Mouse (Mus musculus) induced T-regulatory cell, adult 2 months (primary cell): ENCODE measurements around the gene Ctf2.
"Not testable (repeated sequence)": the region's sequence is repeated elsewhere in the genome, so short reads cannot be mapped to it uniquely, and the experiment has no call there.

Source experiments
- DNase-seq: peaks from one replicate; pipeline ENCODE4 v3.0.0-alpha.2; 2012; ENCODE audit warnings: low read depth

Ctf2 gene

GRCm38 (mm10) chr7:127712461-127713385 lies 19.2 kb downstream of the Ctf2 start, which contains the start of gene Ctf1:
TSS of gene Ctf1 (plus strand) at chr7:127712736.
- peak; percentile 65 for DNase-seq

- DNase-seq = no peak
Measured at GRCm38 (mm10) chr7:127711456-127711855, 20.5 kb downstream of the Ctf2 start.

- DNase-seq = no peak
Measured at GRCm38 (mm10) chr7:127711031-127711430, 20.9 kb downstream of the Ctf2 start.

- DNase-seq = no peak
Measured at GRCm38 (mm10) chr7:127709261-127709979, 22.5 kb downstream of the Ctf2 start.

- peak; percentile 86 for DNase-seq
Measured at GRCm38 (mm10) chr7:127708207-127709078, 23.5 kb downstream of the Ctf2 start, which contains the start of gene Bcl7c. TSS of gene Bcl7c (minus strand) at chr7:127708933.

GRCm38 (mm10) chr7:127707957-127708206 lies 24.1 kb downstream of the Ctf2 start:
- DNase-seq = no peak

GRCm38 (mm10) chr7:127707045-127707956 lies 24.7 kb downstream of the Ctf2 start:
- no peak for DNase-seq

GRCm38 (mm10) chr7:127705706-127706105 lies 26.3 kb downstream of the Ctf2 start:
- no peak for DNase-seq

- DNase-seq = no peak
Measured at GRCm38 (mm10) chr7:127704598-127704997, 27.4 kb downstream of the Ctf2 start.

GRCm38 (mm10) chr7:127703561-127704178 lies 28.3 kb downstream of the Ctf2 start:
- DNase-seq = no peak

GRCm38 (mm10) chr7:127700712-127701331 lies 31.1 kb downstream of the Ctf2 start:
- DNase-seq = no peak

GRCm38 (mm10) chr7:127698986-127699385 lies 33.0 kb downstream of the Ctf2 start:
- no peak for DNase-seq

GRCm38 (mm10) chr7:127693730-127694129 lies 38.2 kb downstream of the Ctf2 start:
- DNase-seq = not testable (repeated sequence)

- DNase-seq = no peak
Measured at GRCm38 (mm10) chr7:127693290-127693689, 38.7 kb downstream of the Ctf2 start.

- DNase-seq = no peak
Measured at GRCm38 (mm10) chr7:127691221-127691989, 40.6 kb downstream of the Ctf2 start.

GRCm38 (mm10) chr7:127689626-127690280 lies 42.2 kb downstream of the Ctf2 start:
- no peak for DNase-seq

GRCm38 (mm10) chr7:127688935-127689334 lies 43.0 kb downstream of the Ctf2 start:
- no peak for DNase-seq

GRCm38 (mm10) chr7:127686740-127687449 lies 45.1 kb downstream of the Ctf2 start:
- no peak for DNase-seq
